Mouse (Mus musculus) forebrain, embryonic 14.5 days (tissue): ENCODE measurements around the gene Actr2. TPM values are rescaled to one million over a fixed set of nuclear protein-coding genes. Genes with fewer than 3 reads are reported as not detected.
A peak's percentile ranks its signal among the peaks of the same experiment; 100 is the strongest.

Experiments used
- ATAC-seq: fragments of 200-750 bp; cut with Nextera tagmentation; 2 replicates; pipeline ENCODE4 v1.8.0; 2017; ENCODE audit warnings: mild to moderate bottlenecking, moderate library complexity
- DNase-seq: peaks from one replicate; pipeline ENCODE4 v3.0.0-alpha.2; 2015; ENCODE audit warnings: low spot score
- H3K27ac ChIP-seq: fragments of 300-500 bp; sonication (generic); 2 replicates; pipeline ENCODE4 v1.5.1; 2014; ENCODE audit warnings: low read depth, mild to moderate bottlenecking, control low read depth, low read length, moderate library complexity
- H3K27me3 ChIP-seq: fragments of 300-500 bp; sonication (generic); replicated peaks from 2 replicates; pipeline ENCODE4 v1.6.1; 2014; ENCODE audit warnings: low read length, control low read depth, mixed read lengths; ENCODE audit not compliant: control insufficient read depth, insufficient read depth
- H3K36me3 ChIP-seq: fragments of 300-500 bp; sonication (generic); 2 replicates; pipeline ENCODE4 v1.6.1; 2014; ENCODE audit warnings: low read length, control low read depth; ENCODE audit not compliant: control insufficient read depth, insufficient read depth
- H3K4me1 ChIP-seq: fragments of 300-500 bp; sonication (generic); 2 replicates; pipeline ENCODE4 v1.6.1; 2014; ENCODE audit warnings: antibody characterized with exemption, low read length, control low read depth; ENCODE audit not compliant: control insufficient read depth, insufficient read depth
- H3K4me2 ChIP-seq: fragments of 300-500 bp; sonication (generic); 2 replicates; pipeline ENCODE4 v1.6.1; 2014; ENCODE audit warnings: mild to moderate bottlenecking, control low read depth, low read length
- H3K4me3 ChIP-seq: fragments of 300-500 bp; sonication (generic); 2 replicates; pipeline ENCODE4 v1.5.1; 2014; ENCODE audit warnings: low read depth, low read length, control low read depth
- H3K9ac ChIP-seq: fragments of 300-500 bp; sonication (generic); 2 replicates; pipeline ENCODE4 v1.6.1; 2014; ENCODE audit warnings: mild to moderate bottlenecking, low read length, control low read depth, moderate library complexity
- H3K9me3 ChIP-seq: fragments of 300-500 bp; sonication (generic); replicated peaks from 2 replicates; pipeline ENCODE4 v1.6.1; 2016; ENCODE audit warnings: low read length, control low read depth, mixed read lengths; ENCODE audit not compliant: control insufficient read depth
- WGBS: fragments of 180-500 bp; shearing (Covaris S2); extraction: QIAGEN DNeasy Blood & Tissue Kit; methylation state at CpG from one replicate; pipeline ENCODE4 v1.1.7; 2014; 5-methylcytosine and 5-hydroxymethylcytosine counted together
- polyA plus RNA-seq: library from polyadenylated mRNA; unstranded; fragments of >200 nt; fragmentation: Nextera tagmentation; extraction: Ambion mirVana; gene quantifications from 2 replicates; pipeline ENCODE4 v1.2.1, GENCODE M21; 2014

Actr2 gene
- polyA plus RNA-seq, 1 experiment from 2014 or later, result 79.6 TPM

GRCm38 (mm10) chr11:20106946-20107345 is 5.8 kb downstream of the Actr2 start:
- no peaks in the 10 kb centered on the region for H3K27me3 ChIP-seq
- DNase-seq, result no peak
- no peak overlapping the region for H3K4me2 ChIP-seq
- no peak overlapping the region for H3K4me3 ChIP-seq
- H3K4me1 ChIP-seq, result peaks cover 6% of the 10 kb centered on the region; the same call in 1 of the 2 replicates
- no peaks in the 10 kb centered on the region for H3K9me3 ChIP-seq
- no peaks in the 10 kb centered on the region for H3K36me3 ChIP-seq
- H3K9ac ChIP-seq, result no peak overlapping the region
- no peak for ATAC-seq
- H3K27ac ChIP-seq, result no peak overlapping the region
- WGBS, result 97% methylated on average over 3 of the region's 3 CpGs

- H3K36me3 ChIP-seq, result peaks cover 7% of the 10 kb centered on the region
- no peak overlapping the region for H3K4me3 ChIP-seq
- H3K9ac ChIP-seq, result no peak overlapping the region
- H3K27me3 ChIP-seq, result no peaks in the 10 kb centered on the region
- ATAC-seq (no peak), DNase-seq (no peak)
- no peak overlapping the region for H3K4me2 ChIP-seq
- WGBS, result 96% methylated on average over 2 of the region's 2 CpGs
- H3K27ac ChIP-seq, result no peak overlapping the region
- H3K9me3 ChIP-seq, result no peaks in the 10 kb centered on the region
- H3K4me1 ChIP-seq, result no peaks in the 10 kb centered on the region
These were observed 8.8 kb downstream of the Actr2 start for GRCm38 (mm10) chr11:20103949-20104348.

- no peak overlapping the region for H3K4me3 ChIP-seq
- no peaks in the 10 kb centered on the region for H3K4me1 ChIP-seq
- ATAC-seq (no peak), DNase-seq (no peak)
- no peaks in the 10 kb centered on the region for H3K27me3 ChIP-seq
- H3K27ac ChIP-seq, result no peak overlapping the region
- peaks cover 39% of the 10 kb centered on the region for H3K36me3 ChIP-seq
- H3K9me3 ChIP-seq, result no peaks in the 10 kb centered on the region
- no peak overlapping the region for H3K4me2 ChIP-seq
- H3K9ac ChIP-seq, result no peak overlapping the region
These were observed 26.4 kb downstream of the Actr2 start for GRCm38 (mm10) chr11:20086306-20086705.

- no peaks in the 10 kb centered on the region for H3K27me3 ChIP-seq
- H3K9me3 ChIP-seq, result no peaks in the 10 kb centered on the region
- no peak overlapping the region for H3K4me3 ChIP-seq
- no peaks in the 10 kb centered on the region for H3K4me1 ChIP-seq
- 96% methylated on average over 2 of the region's 2 CpGs for WGBS
- peaks cover 40% of the 10 kb centered on the region for H3K36me3 ChIP-seq
- H3K9ac ChIP-seq, result no peak overlapping the region
- H3K4me2 ChIP-seq, result no peak overlapping the region
- no peak for ATAC-seq
- no peak overlapping the region for H3K27ac ChIP-seq
- DNase-seq, result no peak
These were observed 27.1 kb downstream of the Actr2 start for GRCm38 (mm10) chr11:20085635-20086034.

GRCm38 (mm10) chr11:20075415-20075814 is 37.3 kb downstream of the Actr2 start:
- Histone ChIP-seq H3K36me3 (peaks cover 53% of the 10 kb centered on the region), H3K27ac (no peak overlapping the region), H3K27me3 (no peaks in the 10 kb centered on the region), H3K4me2 (no peak overlapping the region), H3K4me1 (no peaks in the 10 kb centered on the region), H3K4me3 (no peak overlapping the region), H3K9me3 (no peaks in the 10 kb centered on the region), H3K9ac (no peak overlapping the region)
- ATAC-seq (no peak), DNase-seq (no peak)
- 73% methylated on average over 1 of the region's 1 CpGs for WGBS

GRCm38 (mm10) chr11:20072826-20073225 is 39.9 kb downstream of the Actr2 start:
- Histone ChIP-seq H3K4me2 (no peak overlapping the region), H3K27ac (no peak overlapping the region), H3K4me1 (no peaks in the 10 kb centered on the region), H3K9me3 (no peaks in the 10 kb centered on the region), H3K36me3 (peaks cover 54% of the 10 kb centered on the region), H3K27me3 (no peaks in the 10 kb centered on the region), H3K4me3 (no peak overlapping the region), H3K9ac (no peak overlapping the region)
- ATAC-seq (no peak), DNase-seq (no peak)
- 95% methylated on average over 5 of the region's 5 CpGs for WGBS

- Histone ChIP-seq H3K9ac (no peak overlapping the region), H3K27ac (no peak overlapping the region), H3K36me3 (peaks cover 51% of the 10 kb centered on the region), H3K4me1 (no peaks in the 10 kb centered on the region), H3K4me2 (no peak overlapping the region), H3K4me3 (no peak overlapping the region), H3K9me3 (no peaks in the 10 kb centered on the region), H3K27me3 (no peaks in the 10 kb centered on the region)
- ATAC-seq, result no peak; the same call in 1 of the 2 replicates
- DNase-seq, result peak; percentile 81
- WGBS, result 79% methylated on average over 3 of the region's 3 CpGs
These were observed 40.5 kb downstream of the Actr2 start for GRCm38 (mm10) chr11:20072174-20072573.

- no peak for ATAC-seq
- H3K4me3 ChIP-seq, result no peak overlapping the region
- no peaks in the 10 kb centered on the region for H3K9me3 ChIP-seq
- H3K36me3 ChIP-seq, result peaks cover 47% of the 10 kb centered on the region
- peaks cover 3% of the 10 kb centered on the region for H3K4me1 ChIP-seq
- no peak overlapping the region for H3K9ac ChIP-seq
- DNase-seq, result no peak
- H3K27ac ChIP-seq, result no peak overlapping the region
- no peak overlapping the region for H3K4me2 ChIP-seq
- WGBS, result 95% methylated on average over 6 of the region's 6 CpGs
- no peaks in the 10 kb centered on the region for H3K27me3 ChIP-seq
These were observed 44.2 kb downstream of the Actr2 start for GRCm38 (mm10) chr11:20068346-20069004.

- DNase-seq, result peak; percentile 28
- peaks cover 48% of the 10 kb centered on the region for H3K36me3 ChIP-seq
- no peak overlapping the region for H3K4me3 ChIP-seq
- no peaks in the 10 kb centered on the region for H3K27me3 ChIP-seq
- 67% methylated on average over 1 of the region's 1 CpGs for WGBS
- ATAC-seq, result no peak
- peaks cover 3% of the 10 kb centered on the region for H3K4me1 ChIP-seq
- no peaks in the 10 kb centered on the region for H3K9me3 ChIP-seq
- no peak overlapping the region for H3K4me2 ChIP-seq
- H3K9ac ChIP-seq, result no peak overlapping the region
- no peak overlapping the region for H3K27ac ChIP-seq
These were observed 45.2 kb downstream of the Actr2 start for GRCm38 (mm10) chr11:20067521-20067920.
